Comparison of ENCODE assay signal across 27 mouse cellular contexts in genomic region chr3:140702271-140702681, GRCm38 (mm10).
DNase-seq lines count a peak whose midpoint lies in the region; ATAC-seq and TF ChIP-seq lines count a peak whose summit lies in the region.
"Had no signal": no experiment of that assay in that cellular context is flagged by ENCODE, and none has a peak within 500 bp of the region (broad histone marks: within the 10 kb centered on the region; RNA-seq: fewer than 3 reads in every experiment).

No protein-coding gene starts in this region.

- WGBS in hindbrain, postnatal 0 days: 73% methylated on average over 6 of the region's 6 CpGs
- 91% methylated on average over 6 of the region's 6 CpGs for WGBS in hindbrain, embryonic 12.5 days
- WGBS in forebrain, embryonic 10.5 days: 94% methylated on average over 6 of the region's 6 CpGs

- H3K4me3 ChIP-seq in hindbrain, postnatal 0 days (ENCODE audit: low read length): no peak overlapping the region
- H3K4me3 ChIP-seq in hindbrain, embryonic 12.5 days: no peak overlapping the region
- H3K4me3 ChIP-seq in forebrain, embryonic 10.5 days: no peak overlapping the region
- H3K4me3 ChIP-seq: erythroblast, embryonic 14.5 days; heart, embryonic 10.5 days; heart, embryonic 15.5 days; midbrain, embryonic 10.5 days; stomach, embryonic 15.5 days had no signal

- H3K36me3 ChIP-seq in hindbrain, postnatal 0 days (ENCODE audit: insufficient read depth, low read length): no peaks in the 10 kb centered on the region
- no peaks in the 10 kb centered on the region for H3K36me3 ChIP-seq in hindbrain, embryonic 12.5 days
- no peaks in the 10 kb centered on the region for H3K36me3 ChIP-seq in forebrain, embryonic 10.5 days (replicated peaks)
- H3K36me3 ChIP-seq: heart, embryonic 10.5 days; heart, embryonic 15.5 days; midbrain, embryonic 10.5 days; stomach, embryonic 15.5 days had no signal

- no peak for TF ChIP-seq CTCF in hindbrain, postnatal 0 days (IDR thresholded peaks at IDR 0.05; ENCODE audit: low read depth)

- peak; percentile 76 for DNase-seq in hindbrain, postnatal 0 days (ENCODE audit: low spot score)
- peak; percentile 21 for DNase-seq in MEL-GATA-1-ER (ENCODE audit: extremely low read depth, low read depth)
- peak; percentile 45 for DNase-seq in cerebellum, adult 9-10 months
- peak; percentile 64 for DNase-seq in retina, embryonic 14.5 days (ENCODE audit: low spot score)
- no peak for DNase-seq in forebrain, embryonic 10.5 days (ENCODE audit: extremely low spot score, low spot score)
- DNase-seq: adrenal gland, adult 2 months; adrenal gland, postnatal 36 days; gastrocnemius, postnatal 25 days; heart, adult 11 months; kidney, adult 11 months; kidney, postnatal 4 days; layer of hippocampus, postnatal 36 days; liver; lung, embryonic 14.5 days; right cerebral cortex, postnatal 25 days had no signal

- H3K27me3 ChIP-seq in hindbrain, postnatal 0 days (ENCODE audit: insufficient read depth, low read length): no peaks in the 10 kb centered on the region
- H3K27me3 ChIP-seq in hindbrain, embryonic 12.5 days: no peaks in the 10 kb centered on the region
- H3K27me3 ChIP-seq in forebrain, embryonic 10.5 days (ENCODE audit: poor library complexity, severe bottlenecking): no peaks in the 10 kb centered on the region
- H3K27me3 ChIP-seq: heart, embryonic 15.5 days; stomach, embryonic 15.5 days had no signal

- ATAC-seq in hindbrain, postnatal 0 days: peak; percentile 67
- no peak for ATAC-seq in hindbrain, embryonic 12.5 days (ENCODE audit: low FRiP score)
- ATAC-seq in erythroid progenitor cell, adult 5-6 weeks (replicated peaks; ENCODE audit: low FRiP score, poor library complexity, severe bottlenecking): no peak
- ATAC-seq: activated CD4-positive, CD25-positive, alpha-beta regulatory T cell, adult 4 months; CD4-positive, CD25-positive, alpha-beta regulatory T cell, adult 4 months; forebrain, embryonic 14.5 days; inflammation-experienced regulatory T-cells, adult 6 months had no signal

- H3K9me3 ChIP-seq in hindbrain, postnatal 0 days (ENCODE audit: low read length): no peaks in the 10 kb centered on the region
- H3K9me3 ChIP-seq in hindbrain, embryonic 12.5 days (replicated peaks): no peaks in the 10 kb centered on the region
- H3K9me3 ChIP-seq in forebrain, embryonic 10.5 days: no peaks in the 10 kb centered on the region
- H3K9me3 ChIP-seq: heart, embryonic 10.5 days; heart, embryonic 15.5 days; midbrain, embryonic 10.5 days; stomach, embryonic 15.5 days had no signal

- no peak overlapping the region for H3K9ac ChIP-seq in hindbrain, postnatal 0 days (replicated peaks; ENCODE audit: low read length)
- no peak overlapping the region for H3K9ac ChIP-seq in hindbrain, embryonic 12.5 days
- H3K9ac ChIP-seq: heart, embryonic 15.5 days; liver, embryonic 14.5 days; lung, embryonic 14.5 days; stomach, embryonic 15.5 days had no signal

- H3K27ac ChIP-seq in hindbrain, postnatal 0 days: no peak overlapping the region
- no peak overlapping the region for H3K27ac ChIP-seq in hindbrain, embryonic 12.5 days
- H3K27ac ChIP-seq in forebrain, embryonic 10.5 days: no peak overlapping the region
- H3K27ac ChIP-seq: heart, embryonic 10.5 days; heart, embryonic 15.5 days; liver, embryonic 14.5 days; midbrain, embryonic 10.5 days; stomach, embryonic 15.5 days had no signal

- H3K4me2 ChIP-seq in hindbrain, postnatal 0 days (ENCODE audit: low read depth, low read length): no peak overlapping the region
- no peak overlapping the region for H3K4me2 ChIP-seq in hindbrain, embryonic 12.5 days (replicated peaks)
- H3K4me2 ChIP-seq: heart, embryonic 15.5 days; lung, embryonic 14.5 days; stomach, embryonic 15.5 days had no signal

- H3K4me1 ChIP-seq in hindbrain, postnatal 0 days (ENCODE audit: insufficient read depth, low read length): peaks cover 6% of the 10 kb centered on the region; the same call in 1 of the 2 replicates
- H3K4me1 ChIP-seq in hindbrain, embryonic 12.5 days: no peaks in the 10 kb centered on the region
- peaks cover 6% of the 10 kb centered on the region for H3K4me1 ChIP-seq in forebrain, embryonic 10.5 days
- H3K4me1 ChIP-seq: heart, embryonic 10.5 days; heart, embryonic 15.5 days; stomach, embryonic 15.5 days had no signal
